Mouse (Mus musculus) stomach, embryonic 14.5 days (tissue): ENCODE measurements around the gene Mrpl12. TPM values are rescaled to one million over a fixed set of nuclear protein-coding genes. Genes with fewer than 3 reads are reported as not detected.

Source experiments
- ATAC-seq: fragments of 200-750 bp; cut with Nextera tagmentation; 2 replicates; pipeline ENCODE4 v1.8.0; 2017; ENCODE audit warnings: low read depth, moderate TSS enrichment; ENCODE audit not compliant: insufficient number of reproducible peaks, insufficient read depth, low FRiP score
- H3K27ac ChIP-seq: fragments of 300-500 bp; sonication (generic); 2 replicates; pipeline ENCODE4 v1.5.1; 2014; ENCODE audit warnings: mild to moderate bottlenecking, low read length, moderate library complexity, mixed read lengths
- H3K27me3 ChIP-seq: fragments of 300-500 bp; sonication (generic); 2 replicates; pipeline ENCODE4 v1.6.1; 2014; ENCODE audit warnings: low read length, control low read depth, mixed read lengths; ENCODE audit not compliant: control insufficient read depth, insufficient read depth
- H3K36me3 ChIP-seq: fragments of 300-500 bp; sonication (generic); 2 replicates; pipeline ENCODE4 v1.6.1; 2014; ENCODE audit warnings: mild to moderate bottlenecking, control low read depth, low read length, moderate library complexity, mixed read lengths; ENCODE audit not compliant: control insufficient read depth, insufficient read depth
- H3K4me1 ChIP-seq: fragments of 300-500 bp; sonication (generic); 2 replicates; pipeline ENCODE4 v1.6.1; 2014; ENCODE audit warnings: low read length, control low read depth, mixed read lengths; ENCODE audit not compliant: control insufficient read depth, insufficient read depth
- H3K4me2 ChIP-seq: fragments of 300-500 bp; sonication (generic); replicated peaks from 2 replicates; pipeline ENCODE4 v1.6.1; 2014; ENCODE audit warnings: low read depth, low read length, control low read depth
- H3K4me3 ChIP-seq: fragments of 300-500 bp; sonication (generic); 2 replicates; pipeline ENCODE4 v1.5.1; 2014; ENCODE audit warnings: low read depth, low read length, control low read depth
- H3K9ac ChIP-seq: fragments of 300-500 bp; sonication (generic); replicated peaks from 2 replicates; pipeline ENCODE4 v1.6.1; 2014; ENCODE audit warnings: low read depth, mild to moderate bottlenecking, control low read depth, low read length, moderate library complexity, mixed read lengths
- H3K9me3 ChIP-seq: fragments of 300-500 bp; sonication (generic); 2 replicates; pipeline ENCODE4 v1.6.1; 2016; ENCODE audit warnings: low read depth, low read length, control low read depth; ENCODE audit not compliant: control insufficient read depth
- WGBS: fragments of 180-500 bp; shearing (Covaris S2); extraction: QIAGEN DNeasy Blood & Tissue Kit; methylation state at CpG from one replicate; pipeline ENCODE4 v1.1.7; 2014; 5-methylcytosine and 5-hydroxymethylcytosine counted together
- polyA plus RNA-seq: library from polyadenylated mRNA; unstranded; fragments of >200 nt; fragmentation: Nextera tagmentation; extraction: Ambion mirVana; gene quantifications from 2 replicates; pipeline ENCODE4 v1.2.1, GENCODE M21; 2014

The Mrpl12 gene
- polyA plus RNA-seq, 1 experiment from 2014 or later: 153 TPM

- Histone ChIP-seq H3K36me3 (peaks cover 32% of the 10 kb centered on the region), H3K4me2 (no peak overlapping the region), H3K4me1 (peaks cover 17% of the 10 kb centered on the region; the same call in 1 of the 2 replicates), H3K9me3 (no peaks in the 10 kb centered on the region), H3K27ac (no peak overlapping the region), H3K4me3 (no peak overlapping the region), H3K9ac (no peak overlapping the region), H3K27me3 (no peaks in the 10 kb centered on the region)
- ATAC-seq: no peak
- 86% methylated on average over 5 of the region's 5 CpGs for WGBS
Measured at GRCm38 (mm10) chr11:120464365-120464764, 20.0 kb upstream of the Mrpl12 start.

- ATAC-seq: no peak
- Histone ChIP-seq H3K36me3 (peaks cover 40% of the 10 kb centered on the region), H3K27me3 (no peaks in the 10 kb centered on the region), H3K9ac (no peak overlapping the region), H3K4me1 (peaks cover 16% of the 10 kb centered on the region; the same call in 1 of the 2 replicates), H3K4me2 (no peak overlapping the region), H3K9me3 (no peaks in the 10 kb centered on the region), H3K4me3 (no peak overlapping the region), H3K27ac (no peak overlapping the region)
- 92% methylated on average over 4 of the region's 4 CpGs for WGBS
Measured at GRCm38 (mm10) chr11:120465521-120465920, 18.9 kb upstream of the Mrpl12 start.

GRCm38 (mm10) chr11:120467051-120467735 lies 17.2 kb upstream of the Mrpl12 start, which contains the start of gene Arl16:
Gene Arl16, minus strand, starts transcription at chr11:120467607.
- Histone ChIP-seq H3K27ac (peak within 1 kb of the TSS; percentile 58; the same call in 1 of the 2 replicates), H3K4me1 (peaks cover 16% of the 10 kb centered on the region; the same call in 1 of the 2 replicates), H3K4me3 (peak within 1 kb of the TSS; percentile 92), H3K36me3 (peaks cover 45% of the 10 kb centered on the region), H3K4me2 (peak within 1 kb of the TSS; percentile 90), H3K9ac (peak within 1 kb of the TSS; percentile 82), H3K9me3 (no peaks in the 10 kb centered on the region), H3K27me3 (no peaks in the 10 kb centered on the region)
- WGBS: 0% methylated on average over 53 of the region's 54 CpGs
- ATAC-seq: peak; percentile 100

GRCm38 (mm10) chr11:120467736-120468092 lies 16.7 kb upstream of the Mrpl12 start:
- Histone ChIP-seq H3K9ac (peak overlapping the region; percentile 82), H3K9me3 (no peaks in the 10 kb centered on the region), H3K27ac (no peak overlapping the region), H3K4me3 (peak overlapping the region; percentile 92), H3K4me2 (peak overlapping the region; percentile 90), H3K27me3 (no peaks in the 10 kb centered on the region), H3K4me1 (peaks cover 16% of the 10 kb centered on the region; the same call in 1 of the 2 replicates), H3K36me3 (peaks cover 45% of the 10 kb centered on the region)
- no peak; the same call in 1 of the 2 replicates for ATAC-seq
- WGBS: under 1% methylated on average over 33 of the region's 33 CpGs

GRCm38 (mm10) chr11:120472052-120472451 lies 12.4 kb upstream of the Mrpl12 start:
- no peak overlapping the region for H3K27ac ChIP-seq
- ATAC-seq: no peak
- no peaks in the 10 kb centered on the region for H3K27me3 ChIP-seq
- H3K36me3 ChIP-seq: peaks cover 64% of the 10 kb centered on the region
- H3K4me3 ChIP-seq: no peak overlapping the region
- no peaks in the 10 kb centered on the region for H3K9me3 ChIP-seq
- no peak overlapping the region for H3K4me2 ChIP-seq
- H3K4me1 ChIP-seq: peaks cover 8% of the 10 kb centered on the region; the same call in 1 of the 2 replicates
- no peak overlapping the region for H3K9ac ChIP-seq
- 96% methylated on average over 6 of the region's 6 CpGs for WGBS

- Histone ChIP-seq H3K27me3 (no peaks in the 10 kb centered on the region), H3K4me3 (peak overlapping the region; percentile 96; the same call in 1 of the 2 replicates), H3K4me2 (peak overlapping the region; percentile 91; the same call in 1 of the 2 replicates), H3K9ac (no peak overlapping the region), H3K4me1 (peaks cover 7% of the 10 kb centered on the region), H3K9me3 (no peaks in the 10 kb centered on the region), H3K36me3 (peaks cover 65% of the 10 kb centered on the region), H3K27ac (no peak overlapping the region; the same call in 1 of the 2 replicates)
- WGBS: 85% methylated on average over 7 of the region's 7 CpGs
- no peak for ATAC-seq
Measured at GRCm38 (mm10) chr11:120483448-120483934, 922 bp upstream of the Mrpl12 start.

GRCm38 (mm10) chr11:120485251-120485650 lies 838 bp downstream of the Mrpl12 start:
- Histone ChIP-seq H3K27ac (no peak overlapping the region), H3K36me3 (peaks cover 64% of the 10 kb centered on the region)
- no peak for ATAC-seq

GRCm38 (mm10) chr11:120488516-120488915 lies 4.1 kb downstream of the Mrpl12 start:
- peaks cover 27% of the 10 kb centered on the region for H3K4me1 ChIP-seq
- ATAC-seq: no peak

More at GRCm38 (mm10) chr11:120485251-120485650, 838 bp downstream of the Mrpl12 start:
- peak overlapping the region; percentile 80 for H3K9ac ChIP-seq
- peaks cover 11% of the 10 kb centered on the region for H3K4me1 ChIP-seq
- no peaks in the 10 kb centered on the region for H3K27me3 ChIP-seq
- H3K9me3 ChIP-seq: no peaks in the 10 kb centered on the region
- WGBS: 7% methylated on average over 10 of the region's 10 CpGs
- peak overlapping the region; percentile 91 for H3K4me2 ChIP-seq
- peak overlapping the region; percentile 96 for H3K4me3 ChIP-seq

More at GRCm38 (mm10) chr11:120488516-120488915, 4.1 kb downstream of the Mrpl12 start:
- Histone ChIP-seq H3K4me3 (no peak overlapping the region), H3K9ac (no peak overlapping the region), H3K9me3 (no peaks in the 10 kb centered on the region), H3K4me2 (no peak overlapping the region), H3K27me3 (no peaks in the 10 kb centered on the region), H3K27ac (no peak overlapping the region), H3K36me3 (peaks cover 39% of the 10 kb centered on the region)
- WGBS: 75% methylated on average over 4 of the region's 4 CpGs
